Mouse (Mus musculus) layer of hippocampus, postnatal 10 days (tissue): ENCODE data around the gene Plin5. TPM values are rescaled to one million over a fixed set of nuclear protein-coding genes. Genes with fewer than 3 reads are reported as not detected.
A peak's percentile ranks its signal among the peaks of the same experiment; 100 is the strongest.

ENCODE experiments used
- DNase-seq, 2 experiments: peaks; one replicate each; pipeline ENCODE4 v3.0.0; 2021; ENCODE audit warnings: low spot score in 2 of 2
- total RNA-seq, 2 experiments: library from RNA; stranded (reverse); gene quantifications; 2 replicates each; pipeline ENCODE4 v1.2.3; 2021

Plin5 gene
- total RNA-seq, 2 experiments from 2014 or later, result 1.0 to 1.7 TPM

DNA sequence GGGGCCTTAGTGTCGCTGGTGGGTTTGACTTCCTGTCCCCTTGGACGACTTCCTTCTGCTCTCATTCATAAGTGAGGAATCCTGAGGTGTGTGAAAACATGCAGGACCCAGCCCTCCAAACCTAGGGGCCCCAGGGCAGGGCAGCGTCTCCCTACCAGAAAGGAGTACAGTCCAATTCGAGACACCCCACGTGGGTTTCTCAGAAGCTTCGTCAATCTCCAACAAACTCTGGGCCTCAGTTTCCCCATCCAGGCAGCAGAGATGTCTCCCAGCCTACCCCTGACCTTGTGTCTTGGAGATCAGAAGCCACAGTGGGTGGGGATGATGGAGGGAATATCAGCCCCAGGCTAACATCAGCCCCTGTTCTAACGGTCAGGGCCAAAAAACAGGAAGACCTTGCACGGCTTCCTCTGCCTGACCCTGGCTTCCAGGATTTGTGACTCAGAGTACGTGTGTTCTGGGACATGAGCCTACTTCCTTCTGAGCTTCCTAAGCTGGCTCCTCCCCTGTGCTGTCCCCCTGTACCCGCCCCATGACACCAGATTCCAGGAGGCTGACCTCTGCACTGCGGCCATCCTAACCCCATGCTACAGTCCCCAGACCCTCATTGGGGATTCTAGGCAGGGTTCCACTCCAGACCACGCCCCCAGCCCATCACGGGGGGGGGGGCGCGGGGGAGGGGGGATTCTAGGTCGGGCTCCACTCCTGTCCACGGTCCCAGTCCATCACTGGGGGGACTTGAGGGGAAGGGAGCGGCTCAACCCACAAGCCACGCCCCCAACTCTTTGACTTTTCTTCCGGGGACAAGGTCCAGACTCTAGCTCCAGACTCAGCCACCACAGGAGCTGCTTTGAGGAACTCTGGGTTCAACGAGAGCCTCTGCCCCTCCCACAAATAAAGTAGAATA, 16.3 kb upstream of the Plin5 start:
- DNase-seq, result no peak

DNA sequence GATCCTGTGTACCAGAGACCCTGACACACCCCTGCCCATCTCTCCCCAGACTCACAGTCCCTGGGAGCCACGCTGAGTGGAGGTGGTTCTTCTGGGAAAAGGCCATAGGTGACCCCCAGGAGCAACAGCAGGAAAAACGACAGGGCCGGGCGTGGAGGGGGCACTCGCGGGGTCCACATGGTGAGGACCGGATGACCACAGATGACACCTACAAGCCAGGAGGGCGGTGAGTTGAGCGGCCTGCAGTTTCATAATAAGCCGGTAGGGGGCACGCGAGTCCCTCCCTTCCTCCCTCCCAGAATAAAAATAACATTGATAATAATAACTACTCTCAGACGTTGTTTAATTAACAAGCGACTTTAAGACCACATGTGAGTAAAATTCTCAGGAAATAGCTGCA, 15.3 kb upstream of the Plin5 start:
- DNase-seq, result peak; percentile 67 to 69

DNA sequence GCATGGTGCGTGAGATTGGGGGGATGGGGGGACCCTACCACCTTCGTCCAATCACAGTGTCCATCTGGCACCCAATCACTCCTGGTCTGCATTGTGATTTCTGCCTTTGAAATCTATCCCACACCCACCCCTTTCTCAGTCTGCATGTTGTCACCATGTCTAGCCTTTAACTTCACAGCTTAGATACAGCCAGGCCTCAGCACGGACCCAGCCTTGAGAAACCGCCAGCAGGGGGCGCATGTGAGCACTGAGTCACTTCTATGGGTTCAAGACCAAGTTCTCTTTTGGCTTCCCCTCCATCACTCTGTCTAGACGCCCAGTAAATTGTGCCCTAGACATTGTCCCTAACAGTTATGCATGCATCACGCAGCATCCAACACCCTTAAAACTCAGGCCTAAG, 14.4 kb upstream of the Plin5 start:
- peak; percentile 71 to 78 for DNase-seq

GRCm38 (mm10) chr17:56131136-56131535, 13.7 kb upstream of the Plin5 start:
- no peak for DNase-seq

- DNase-seq, result no peak
These were observed 10.8 kb upstream of the Plin5 start for GRCm38 (mm10) chr17:56128246-56128645.

DNA sequence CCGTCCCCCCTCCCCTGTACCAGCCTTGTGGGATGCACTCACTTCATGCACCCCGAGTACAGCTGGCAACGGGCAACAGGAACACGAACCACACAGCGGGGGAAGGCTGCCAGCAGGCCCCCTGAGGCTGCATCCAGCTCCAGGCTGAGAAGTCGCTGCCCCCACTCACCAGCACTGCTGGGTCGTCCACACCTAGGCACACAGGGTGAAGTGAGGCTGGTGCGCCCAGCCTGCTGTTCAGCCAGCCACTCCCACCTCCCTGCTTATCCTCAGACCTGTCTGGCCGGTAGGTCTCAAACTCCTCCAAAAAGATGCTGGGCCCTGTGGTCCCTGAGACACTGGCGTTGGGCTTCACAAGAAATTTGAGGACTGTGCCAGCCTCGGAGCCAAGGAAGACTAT, 8.8 kb upstream of the Plin5 start:
- DNase-seq, result no peak

DNA sequence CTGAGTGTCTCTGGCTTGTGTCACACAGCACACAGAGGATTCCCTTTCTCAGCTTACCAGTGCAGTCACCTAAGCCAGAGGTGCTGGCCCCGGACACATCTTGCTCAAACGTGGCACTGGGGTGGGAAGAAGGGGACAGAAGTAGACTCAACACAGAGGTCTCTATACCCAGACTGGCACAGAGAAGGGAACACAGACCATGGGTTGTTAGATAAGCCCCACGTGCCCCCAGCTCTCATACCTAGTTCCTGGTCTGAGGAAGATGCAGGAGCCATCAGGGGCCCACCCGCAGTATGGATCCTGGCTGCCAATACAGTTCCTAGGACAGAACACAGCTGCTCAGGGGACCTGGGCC, 7.9 kb upstream of the Plin5 start:
- no peak for DNase-seq

DNA sequence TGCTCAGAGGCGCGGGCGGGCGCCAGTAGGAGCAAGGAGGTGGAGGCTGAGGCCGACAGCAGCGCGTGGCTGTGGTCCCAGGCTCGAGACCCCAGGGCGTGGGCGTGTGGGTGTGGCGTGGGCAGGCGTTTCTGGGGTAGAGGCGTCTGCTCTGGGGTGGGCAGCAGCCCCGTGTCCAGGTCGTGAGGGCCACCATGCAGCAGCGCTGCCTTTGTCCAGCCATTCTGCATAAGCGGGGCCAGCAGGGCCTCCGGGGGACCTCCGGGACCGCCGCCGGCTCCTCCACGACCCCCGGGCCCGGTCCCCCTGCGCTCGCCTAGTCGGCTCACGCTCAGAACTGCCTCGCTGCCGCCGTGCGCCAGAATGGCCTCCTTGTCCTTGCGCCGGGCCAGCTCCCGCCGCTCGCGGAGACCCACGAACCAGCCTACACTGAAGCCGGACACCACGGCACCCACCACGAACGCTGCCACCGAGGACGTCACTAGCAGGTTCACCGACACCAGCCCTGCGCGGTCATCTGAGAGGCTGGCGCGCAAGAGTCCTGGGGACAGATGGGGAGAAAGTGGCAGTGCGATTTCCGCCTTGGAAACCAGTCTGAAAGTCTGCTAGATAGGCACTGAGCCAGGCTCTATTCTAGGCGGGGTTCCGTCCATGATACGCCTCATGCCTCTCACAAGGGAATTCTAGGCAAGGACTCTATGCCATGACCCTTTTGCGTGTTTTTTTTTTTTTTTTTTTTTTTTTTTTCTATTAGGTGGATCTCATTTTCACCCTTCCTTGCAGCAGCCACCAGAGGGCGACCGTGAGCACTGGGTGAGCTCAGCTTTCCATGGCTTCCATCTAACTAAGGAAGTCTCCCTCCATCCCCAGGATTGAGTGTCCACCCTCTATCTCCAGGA, 7.2 kb upstream of the Plin5 start:
- DNase-seq, result peak; percentile 67 to 69

GRCm38 (mm10) chr17:56123681-56124340, 6.4 kb upstream of the Plin5 start:
- no peak for DNase-seq

- DNase-seq, result no peak
These were observed 5.8 kb upstream of the Plin5 start for GRCm38 (mm10) chr17:56123161-56123560.

GRCm38 (mm10) chr17:56121826-56122225, 4.4 kb upstream of the Plin5 start, which contains the start of gene Lrg1:
Gene Lrg1 (minus strand): TSS chr17:56122001.
- DNase-seq, result no peak

- peak in 1 of 2 experiments; percentile 43 for DNase-seq
These were observed 2.8 kb upstream of the Plin5 start for GRCm38 (mm10) chr17:56119981-56120880.

DNA sequence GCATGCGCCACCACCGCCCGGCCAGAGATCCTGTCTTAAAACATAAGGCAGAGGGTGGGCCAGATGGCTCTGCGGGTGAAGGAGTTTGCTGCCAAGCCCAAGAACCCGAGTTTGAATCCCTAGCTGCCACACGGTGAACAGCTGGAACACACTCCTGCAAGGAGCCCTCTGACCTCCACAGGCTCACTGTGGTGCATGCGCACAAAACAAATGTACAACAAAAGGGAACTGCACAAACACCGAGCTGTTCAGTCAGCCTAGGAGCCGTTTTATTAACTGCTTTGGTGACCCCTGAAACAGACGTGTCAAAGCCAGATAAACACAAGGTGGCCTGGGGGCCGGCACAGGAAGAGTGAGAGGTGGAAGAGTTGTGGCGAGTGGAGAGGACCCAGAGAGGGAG, 2.0 kb upstream of the Plin5 start:
- no peak for DNase-seq

DNA sequence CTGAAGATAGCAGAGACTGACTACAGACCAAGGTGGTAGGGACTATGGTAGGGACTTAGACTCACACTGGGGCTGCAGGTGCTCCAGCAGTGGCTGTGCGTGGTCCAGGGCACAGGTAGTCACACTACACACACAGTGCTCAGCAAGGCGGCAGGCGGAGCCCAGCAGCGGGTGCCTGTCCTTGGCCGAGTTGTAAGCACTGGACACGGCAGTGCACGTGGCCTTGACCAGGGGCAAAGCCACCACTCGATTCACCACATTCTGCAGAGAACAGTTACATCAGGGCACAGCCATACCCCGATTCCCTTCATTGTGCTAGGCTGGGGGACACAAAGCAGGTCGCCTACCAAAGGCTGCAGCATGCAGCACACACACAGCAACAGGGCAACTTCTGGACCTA, 1.2 kb downstream of the Plin5 start:
- no peak for DNase-seq

DNA sequence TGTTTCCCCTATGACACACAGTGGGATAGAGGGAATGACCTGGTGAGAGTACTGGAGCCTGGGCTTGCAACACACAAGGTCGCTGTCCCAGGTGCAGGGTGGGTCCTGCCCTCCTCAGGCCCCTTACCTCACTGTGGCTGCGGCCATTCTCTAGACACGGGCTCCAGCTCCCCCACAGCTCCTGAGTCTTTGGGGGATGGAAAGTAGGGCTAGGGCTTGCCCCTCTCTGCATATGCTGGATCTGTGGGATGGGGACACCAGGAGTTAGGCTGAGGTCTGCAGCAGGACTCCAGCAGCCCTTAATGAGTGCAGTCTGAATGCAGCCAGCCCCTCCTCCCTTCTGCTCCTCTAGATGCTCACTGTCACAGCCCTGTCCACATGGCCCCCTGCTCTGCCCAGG, 4.7 kb downstream of the Plin5 start:
- DNase-seq, result no peak

DNA sequence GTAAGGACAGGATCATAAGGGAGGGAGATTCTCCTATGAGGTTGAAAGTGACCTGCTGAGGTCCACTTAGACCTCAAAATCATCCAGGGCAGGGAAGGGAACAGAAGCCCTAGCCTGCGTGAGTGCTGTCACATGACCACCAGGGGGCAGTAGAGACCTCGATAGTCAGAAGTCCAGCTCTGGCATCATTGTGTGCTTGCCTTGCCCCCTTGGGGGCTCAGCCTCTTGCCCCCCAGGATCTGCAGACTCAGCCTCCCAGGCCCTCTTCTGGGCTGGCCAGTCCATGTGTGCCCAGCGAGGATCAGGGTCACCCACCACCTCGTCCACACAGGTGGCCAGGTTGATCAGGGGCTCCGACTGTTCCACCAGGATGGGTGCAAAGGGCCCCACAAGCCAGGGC, 5.5 kb downstream of the Plin5 start:
- peak; percentile 65 to 77 for DNase-seq

- peak in 1 of 2 experiments; percentile 13 for DNase-seq
These were observed 6.4 kb downstream of the Plin5 start for GRCm38 (mm10) chr17:56111021-56111420.

DNA sequence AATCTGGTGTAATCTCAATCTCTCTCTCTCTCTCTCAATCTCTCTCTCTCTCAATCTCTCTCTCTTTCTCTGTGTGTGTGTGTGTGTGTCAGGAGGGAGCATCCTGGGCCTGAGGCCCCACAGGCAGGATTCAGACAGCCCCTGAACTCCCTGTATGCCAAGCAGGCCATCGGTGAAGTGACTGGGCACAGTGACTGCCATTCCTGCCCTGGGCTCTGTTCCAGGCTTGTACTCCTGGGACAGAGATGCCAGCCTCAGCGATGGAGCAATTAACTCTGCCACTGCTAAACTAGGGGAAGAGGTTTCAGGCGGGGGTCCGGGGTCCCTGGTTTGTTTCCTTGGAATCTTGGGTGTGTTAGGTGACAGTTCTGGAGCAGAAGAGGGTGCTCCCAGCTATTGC, 6.8 kb downstream of the Plin5 start:
- peak in 1 of 2 experiments; percentile 47 for DNase-seq

DNA sequence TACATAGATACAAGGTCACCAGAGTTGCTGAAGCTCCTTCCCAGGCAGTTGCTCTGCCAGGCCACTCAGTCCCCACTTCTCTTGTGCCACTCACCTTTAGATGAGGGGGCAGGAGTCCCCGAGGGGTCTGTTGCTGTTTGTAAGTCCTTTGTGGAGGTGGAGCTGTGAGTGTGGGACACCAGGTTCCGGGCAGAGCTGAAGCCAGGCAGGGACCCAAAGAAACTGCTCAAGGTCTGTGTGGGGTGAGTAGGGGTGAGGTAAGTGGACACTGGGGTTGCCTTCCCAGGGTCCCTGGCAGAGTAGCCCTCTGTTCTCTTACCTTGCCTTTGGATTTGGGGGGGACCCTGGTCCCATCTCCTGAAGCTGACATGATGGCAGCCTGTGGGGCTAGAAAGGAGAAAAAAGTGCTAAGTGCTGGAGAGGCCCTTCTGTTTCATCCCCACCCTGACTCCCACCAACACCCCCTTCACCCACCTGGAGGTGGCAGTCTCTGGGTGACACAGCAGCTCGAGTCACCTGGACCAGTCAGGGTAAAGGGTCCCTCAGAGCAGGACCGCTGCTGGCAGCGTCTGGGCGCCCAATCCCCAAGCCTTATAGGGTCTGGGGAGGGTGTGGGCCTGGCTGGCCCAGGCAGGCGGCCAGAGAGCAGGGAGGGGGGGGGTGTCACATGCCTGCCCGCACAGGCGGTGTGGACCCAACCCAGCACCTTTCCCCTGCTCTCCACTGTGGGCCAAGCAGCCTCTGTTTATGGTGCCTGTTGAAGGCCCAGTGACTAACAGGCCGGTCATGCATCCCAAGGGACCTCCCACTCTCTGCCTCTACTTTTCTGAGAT, 8.0 kb downstream of the Plin5 start, which contains the start of gene Plin4:
Gene Plin4, minus strand, starts transcription at position 585 of the 833 bp plus-strand sequence.
- no peak for DNase-seq
